Mouse (Mus musculus) liver, adult 2 months (tissue): Measurements from ENCODE around the gene Dgkg. TPM values are rescaled to one million over a fixed set of nuclear protein-coding genes. Genes with fewer than 3 reads are reported as not detected.

Experiments
- DNase-seq: peaks from one replicate; pipeline ENCODE4 v3.0.0-alpha.2; 2011; ENCODE audit warnings: low read depth, low spot score; ENCODE audit errors: extremely low read depth
- H3K27ac ChIP-seq: fragments of 200-500 bp; replicated peaks from 2 replicates; pipeline ENCODE4 v1.5.1; 2012; ENCODE audit warnings: low read depth, mild to moderate bottlenecking, control low read depth, inconsistent platforms, low read length; ENCODE audit not compliant: insufficient read depth
- H3K27me3 ChIP-seq: fragments of 200-500 bp; 2 replicates; pipeline ENCODE4 v1.6.1; 2012; ENCODE audit warnings: mild to moderate bottlenecking, moderate library complexity, low read length, inconsistent platforms; ENCODE audit not compliant: control insufficient read depth, insufficient read depth
- H3K36me3 ChIP-seq: fragments of 200-500 bp; 2 replicates; pipeline ENCODE4 v1.6.1; 2012; ENCODE audit warnings: low read length, inconsistent platforms; ENCODE audit not compliant: control insufficient read depth, insufficient read depth
- H3K4me1 ChIP-seq: fragments of 200-500 bp; 2 replicates; pipeline ENCODE4 v1.6.1; 2011; ENCODE audit warnings: low read length; ENCODE audit not compliant: control insufficient read depth, insufficient read depth
- H3K4me3 ChIP-seq: fragments of 200-500 bp; 2 replicates; pipeline ENCODE4 v1.5.1; 2011; ENCODE audit warnings: low read depth, mild to moderate bottlenecking, control low read depth, low read length, moderate library complexity; ENCODE audit not compliant: insufficient read depth
- H3K79me2 ChIP-seq: fragments of 200-500 bp; 2 replicates; pipeline ENCODE4 v1.6.1; 2012; ENCODE audit warnings: inconsistent platforms, mild to moderate bottlenecking, low read length, moderate library complexity; ENCODE audit not compliant: control insufficient read depth, insufficient read depth
- H3K9ac ChIP-seq: fragments of 200-500 bp; 2 replicates; pipeline ENCODE4 v1.6.1; 2012; ENCODE audit warnings: low read depth, mild to moderate bottlenecking, control low read depth, inconsistent platforms, low read length
- CTCF ChIP-seq: fragments of 200-500 bp; IDR thresholded peaks from 2 replicates; pipeline ENCODE4 v1.5.1; 2011; ENCODE audit warnings: low read depth, low read length, control low read depth
- POLR2A ChIP-seq: fragments of 200-500 bp; IDR thresholded peaks from 2 replicates; pipeline ENCODE4 v1.6.1; 2011; ENCODE audit warnings: low read length, control low read depth; ENCODE audit not compliant: insufficient read depth; ENCODE audit errors: extremely low read depth
- WGBS: fragments of 180-500 bp; shearing (Covaris S2); methylation state at CpG from one replicate; pipeline ENCODE4 v1.1.7; 2018; 5-methylcytosine and 5-hydroxymethylcytosine counted together
- polyA plus RNA-seq: library from polyadenylated mRNA; depleted of rRNA; stranded (reverse); fragments of >200 nt; gene quantifications from 2 replicates; pipeline ENCODE4 v1.2.3, GENCODE M21; 2012
- total RNA-seq: library from RNA; depleted of rRNA; stranded (reverse); fragments of >200 nt; gene quantifications from 2 replicates; pipeline ENCODE4 v1.2.3, GENCODE M21; 2014

Gene Dgkg
- total and polyA plus RNA-seq, 2 experiments: under 0.01 to 0.02 TPM

DNA sequence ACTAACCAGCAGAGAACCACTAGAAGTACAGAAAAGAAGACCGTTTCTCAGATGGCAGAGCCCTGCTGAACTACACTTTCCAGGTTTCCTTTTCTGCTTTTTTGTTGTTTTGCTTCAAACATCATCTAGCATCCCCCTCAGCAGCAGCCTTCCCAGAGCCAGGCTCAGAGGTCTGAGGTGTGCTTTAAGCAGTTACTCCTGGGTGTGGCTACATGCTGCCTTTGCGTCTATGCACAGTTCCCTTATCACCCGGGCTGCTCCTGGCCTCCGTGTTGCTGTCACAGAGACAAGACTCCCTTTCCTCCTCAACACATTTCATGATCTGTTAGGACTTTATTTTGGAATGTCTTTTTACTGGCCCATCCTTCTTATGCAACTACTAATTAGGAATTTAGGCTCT, 153.6 kb downstream of the Dgkg start:
- Histone ChIP-seq H3K79me2 (no peaks in the 10 kb centered on the region), H3K27ac (no peak overlapping the region), H3K27me3 (no peaks in the 10 kb centered on the region), H3K9ac (no peak overlapping the region), H3K36me3 (no peaks in the 10 kb centered on the region), H3K4me1 (no peaks in the 10 kb centered on the region), H3K4me3 (no peak overlapping the region)
- TF ChIP-seq POLR2A: no peak
- no peak for TF ChIP-seq CTCF
- WGBS: 50% methylated on average over 4 of the region's 4 CpGs
- DNase-seq: no peak

DNA sequence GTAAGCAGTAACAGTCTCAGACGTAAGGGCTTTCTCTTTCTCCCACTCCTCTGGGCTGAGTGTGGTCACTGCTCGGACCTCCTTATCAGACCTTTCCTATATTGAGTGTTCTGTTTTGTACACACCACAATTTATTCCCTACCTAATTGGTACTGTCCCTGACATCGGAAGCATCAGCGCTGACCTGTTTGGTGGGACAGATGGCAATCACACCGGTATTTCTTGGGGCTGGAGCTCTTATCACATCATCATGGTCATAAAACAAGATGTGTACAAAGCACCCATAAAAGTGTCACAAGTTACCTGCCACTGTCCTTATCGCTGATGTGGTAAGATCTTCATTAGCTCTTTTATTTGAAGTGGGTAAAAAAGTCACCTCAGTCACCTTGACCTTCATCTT, 155.2 kb downstream of the Dgkg start:
- Histone ChIP-seq H3K4me3 (no peak overlapping the region), H3K79me2 (no peaks in the 10 kb centered on the region), H3K27ac (no peak overlapping the region), H3K9ac (no peak overlapping the region), H3K4me1 (no peaks in the 10 kb centered on the region), H3K27me3 (no peaks in the 10 kb centered on the region), H3K36me3 (no peaks in the 10 kb centered on the region)
- TF ChIP-seq POLR2A (no peak), CTCF (no peak)
- DNase-seq: no peak
- WGBS: 87% methylated on average over 6 of the region's 6 CpGs

DNA sequence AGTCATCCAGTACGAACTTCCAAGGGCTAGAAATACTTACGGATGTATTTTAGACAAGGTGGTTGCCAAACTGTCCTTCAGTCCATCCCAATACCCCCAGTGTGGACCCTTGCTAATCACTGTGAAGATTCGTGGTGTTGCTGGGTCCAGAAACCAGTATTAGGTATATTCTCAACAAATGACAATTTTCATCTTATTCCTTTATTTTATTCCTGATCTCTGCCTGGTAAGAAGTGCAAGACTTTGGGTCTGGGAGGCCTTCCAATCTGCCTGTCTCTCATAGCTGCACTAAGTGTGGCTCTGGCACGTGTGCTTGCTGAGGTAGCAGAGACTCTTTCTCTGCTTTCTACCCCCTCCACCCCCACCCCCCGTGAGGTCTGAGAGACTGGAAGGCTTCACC, 156.5 kb downstream of the Dgkg start:
- no peak overlapping the region for H3K4me3 ChIP-seq
- H3K79me2 ChIP-seq: no peaks in the 10 kb centered on the region
- H3K9ac ChIP-seq: no peak overlapping the region
- 85% methylated on average over 5 of the region's 5 CpGs for WGBS
- H3K36me3 ChIP-seq: no peaks in the 10 kb centered on the region
- H3K4me1 ChIP-seq: no peaks in the 10 kb centered on the region
- H3K27ac ChIP-seq: no peak overlapping the region
- DNase-seq: no peak
- H3K27me3 ChIP-seq: no peaks in the 10 kb centered on the region
- TF ChIP-seq POLR2A (no peak), CTCF (no peak)

DNA sequence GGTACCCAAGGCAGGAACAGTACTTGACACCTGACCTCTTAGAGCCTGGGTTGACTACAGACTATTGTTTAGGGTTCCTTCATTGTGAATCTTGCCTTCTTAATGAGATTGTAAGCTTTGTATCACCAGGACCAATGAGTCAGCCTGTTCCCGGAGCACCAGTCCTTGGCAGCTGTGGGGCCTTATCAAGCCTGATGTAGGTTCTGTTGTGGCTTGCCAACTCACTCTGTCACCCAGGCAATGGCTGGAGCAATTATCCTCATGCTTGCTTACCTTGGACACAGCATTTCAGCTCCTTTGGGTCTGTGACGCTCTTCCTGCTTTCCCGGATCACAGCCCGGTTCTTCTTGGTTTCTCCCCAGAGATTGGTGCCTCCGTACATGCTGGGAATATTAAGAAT, 157.1 kb downstream of the Dgkg start:
- no peak overlapping the region for H3K9ac ChIP-seq
- 94% methylated on average over 5 of the region's 5 CpGs for WGBS
- no peaks in the 10 kb centered on the region for H3K79me2 ChIP-seq
- no peak overlapping the region for H3K4me3 ChIP-seq
- no peak overlapping the region for H3K27ac ChIP-seq
- no peaks in the 10 kb centered on the region for H3K4me1 ChIP-seq
- H3K27me3 ChIP-seq: no peaks in the 10 kb centered on the region
- no peak for DNase-seq
- no peaks in the 10 kb centered on the region for H3K36me3 ChIP-seq
- no peak for TF ChIP-seq POLR2A

DNA sequence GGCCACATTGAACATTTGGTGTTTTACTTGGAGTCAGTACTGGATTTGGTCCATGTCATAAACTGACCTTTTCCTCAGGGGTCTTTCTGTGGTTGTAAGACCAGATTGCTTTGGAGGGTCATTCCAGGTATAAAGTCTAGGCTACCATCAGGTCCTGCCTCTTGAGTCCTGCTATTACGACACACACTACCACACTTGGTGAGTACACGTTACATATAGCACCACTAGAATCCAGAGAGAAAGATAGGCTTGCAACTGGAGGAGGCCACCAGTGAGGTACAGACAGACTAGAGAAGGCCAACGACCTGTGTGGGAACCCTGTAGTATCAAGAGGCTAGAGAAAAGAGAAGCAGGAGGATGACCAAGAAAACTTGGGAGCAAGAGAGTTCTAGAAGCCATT, 157.6 kb downstream of the Dgkg start:
- 85% methylated on average over 3 of the region's 3 CpGs for WGBS
- no peak for DNase-seq
- TF ChIP-seq CTCF (no peak), POLR2A (no peak)

DNA sequence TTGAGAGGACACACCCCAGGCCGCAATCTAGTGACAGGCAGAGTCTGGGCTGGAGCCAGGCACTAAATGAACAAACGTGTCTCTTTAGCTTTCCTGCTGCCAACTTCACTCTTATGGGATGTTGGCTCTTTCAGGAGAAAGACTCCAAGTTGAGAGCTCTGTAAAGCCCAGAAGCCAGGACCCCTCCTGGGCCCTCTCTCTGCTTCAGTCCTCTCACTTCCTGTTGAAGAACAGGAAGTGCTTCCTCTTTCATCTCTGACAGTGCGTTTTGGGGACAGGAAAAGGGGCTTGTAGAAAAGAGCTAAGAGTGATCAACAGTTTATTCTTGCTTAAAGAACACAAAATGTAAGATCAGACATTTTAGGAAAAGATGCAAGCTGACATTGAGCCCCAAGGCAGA, 159.0 kb downstream of the Dgkg start:
- Histone ChIP-seq H3K27ac (no peak overlapping the region), H3K27me3 (no peaks in the 10 kb centered on the region), H3K4me1 (no peaks in the 10 kb centered on the region), H3K79me2 (no peaks in the 10 kb centered on the region), H3K9ac (no peak overlapping the region), H3K36me3 (no peaks in the 10 kb centered on the region), H3K4me3 (no peak overlapping the region)
- no peak for TF ChIP-seq POLR2A
- TF ChIP-seq CTCF: no peak
- WGBS: 56% methylated on average over 3 of the region's 3 CpGs
- DNase-seq: no peak

More for the DNA sequence above, 157.6 kb downstream of the Dgkg start:
- Histone ChIP-seq H3K36me3 (no peaks in the 10 kb centered on the region), H3K9ac (no peak overlapping the region), H3K4me1 (no peaks in the 10 kb centered on the region), H3K79me2 (no peaks in the 10 kb centered on the region), H3K27ac (no peak overlapping the region), H3K4me3 (no peak overlapping the region), H3K27me3 (no peaks in the 10 kb centered on the region)
